Mouse (Mus musculus) adrenal gland, adult 2 months (tissue): ENCODE results near the gene Il31. TPM values are rescaled to one million over a fixed set of nuclear protein-coding genes. Genes with fewer than 3 reads are reported as not detected.
A peak's percentile ranks its signal among the peaks of the same experiment; 100 is the strongest.
"Not testable (repeated sequence)": the region's sequence is repeated elsewhere in the genome, so short reads cannot be mapped to it uniquely, and the experiment has no call there.

ENCODE experiments used
- DNase-seq: peaks from one replicate; pipeline ENCODE4 v3.0.0; 2021
- long read RNA-seq: library from polyadenylated mRNA; stranded (forward); transcript quantifications from one replicate; pipeline ENCODE4 v2.0.0, GENCODE M21; 2021
- polyA plus RNA-seq: library from polyadenylated mRNA; depleted of rRNA; stranded (reverse); fragments of >200 nt; gene quantifications from 2 replicates; pipeline ENCODE4 v1.2.3, GENCODE M21; 2012; rRNA removed
- total RNA-seq, 2 experiments: library from RNA; stranded (reverse); gene quantifications; 2 replicates each; pipeline ENCODE4 v1.2.3; 2021

Il31 gene
- total RNA-seq (not detected), polyA plus RNA-seq (not detected in 2 replicates)
- long read RNA-seq: 0 reads

GRCm38 (mm10) chr5:123489112-123489785, at the start of gene Il31, which contains the start of gene Lrrc43:
TSS of gene Il31 (minus strand) at chr5:123489489.
TSS of gene Lrrc43 (plus strand) at chr5:123489305.
- no peak for DNase-seq

GRCm38 (mm10) chr5:123533801-123534200, 44.5 kb upstream of the Il31 start:
- DNase-seq: peak; percentile 58

GRCm38 (mm10) chr5:123530056-123530455, 40.8 kb upstream of the Il31 start:
- DNase-seq: no peak

GRCm38 (mm10) chr5:123528641-123529040, 39.4 kb upstream of the Il31 start:
- DNase-seq: peak; percentile 34

GRCm38 (mm10) chr5:123525916-123526495, 36.7 kb upstream of the Il31 start:
- DNase-seq: no peak

- DNase-seq: no peak
Measured at GRCm38 (mm10) chr5:123525281-123525680, 36.0 kb upstream of the Il31 start, which contains the start of gene Gm49027. TSS of gene Gm49027 (minus strand) at chr5:123525488.

- DNase-seq: no peak
Measured at GRCm38 (mm10) chr5:123524393-123524750, 35.1 kb upstream of the Il31 start.

- DNase-seq: peak; percentile 99
Measured at GRCm38 (mm10) chr5:123523692-123524392, 34.6 kb upstream of the Il31 start, which contains the start of gene Diablo. TSS of gene Diablo (minus strand) at chr5:123524176.

- DNase-seq: no peak
Measured at GRCm38 (mm10) chr5:123522166-123522565, 32.9 kb upstream of the Il31 start.

GRCm38 (mm10) chr5:123521621-123522020, 32.3 kb upstream of the Il31 start:
- no peak for DNase-seq

- no peak for DNase-seq
Measured at GRCm38 (mm10) chr5:123520666-123521065, 31.4 kb upstream of the Il31 start.

GRCm38 (mm10) chr5:123514871-123515270, 25.6 kb upstream of the Il31 start:
- DNase-seq: no peak

- no peak for DNase-seq
Measured at GRCm38 (mm10) chr5:123512102-123512501, 22.8 kb upstream of the Il31 start.

- not testable (repeated sequence) for DNase-seq
Measured at GRCm38 (mm10) chr5:123511426-123511825, 22.1 kb upstream of the Il31 start.

GRCm38 (mm10) chr5:123510160-123510559, 20.9 kb upstream of the Il31 start, which contains the start of gene B3gnt4:
TSS of gene B3gnt4 (plus strand) at chr5:123510460.
- DNase-seq: no peak

GRCm38 (mm10) chr5:123508921-123509320, 19.6 kb upstream of the Il31 start:
- DNase-seq: no peak

- DNase-seq: peak; percentile 90
Measured at GRCm38 (mm10) chr5:123507936-123508723, 18.8 kb upstream of the Il31 start.

GRCm38 (mm10) chr5:123501973-123502372, 12.7 kb upstream of the Il31 start:
- DNase-seq: no peak

GRCm38 (mm10) chr5:123499717-123500116, 10.4 kb upstream of the Il31 start:
- DNase-seq: peak; percentile 56

GRCm38 (mm10) chr5:123489935-123490334, 646 bp upstream of the Il31 start:
- no peak for DNase-seq

- DNase-seq: no peak
Measured at GRCm38 (mm10) chr5:123487659-123488395, 1.5 kb downstream of the Il31 start.
